Mouse (Mus musculus) lung, postnatal 14 days (tissue): ENCODE results near the gene Dok5.
A peak's percentile ranks its signal among the peaks of the same experiment; 100 is the strongest.

ENCODE experiments used
- DNase-seq: peaks from one replicate; pipeline ENCODE4 v3.0.0; 2021

Gene Dok5

DNA sequence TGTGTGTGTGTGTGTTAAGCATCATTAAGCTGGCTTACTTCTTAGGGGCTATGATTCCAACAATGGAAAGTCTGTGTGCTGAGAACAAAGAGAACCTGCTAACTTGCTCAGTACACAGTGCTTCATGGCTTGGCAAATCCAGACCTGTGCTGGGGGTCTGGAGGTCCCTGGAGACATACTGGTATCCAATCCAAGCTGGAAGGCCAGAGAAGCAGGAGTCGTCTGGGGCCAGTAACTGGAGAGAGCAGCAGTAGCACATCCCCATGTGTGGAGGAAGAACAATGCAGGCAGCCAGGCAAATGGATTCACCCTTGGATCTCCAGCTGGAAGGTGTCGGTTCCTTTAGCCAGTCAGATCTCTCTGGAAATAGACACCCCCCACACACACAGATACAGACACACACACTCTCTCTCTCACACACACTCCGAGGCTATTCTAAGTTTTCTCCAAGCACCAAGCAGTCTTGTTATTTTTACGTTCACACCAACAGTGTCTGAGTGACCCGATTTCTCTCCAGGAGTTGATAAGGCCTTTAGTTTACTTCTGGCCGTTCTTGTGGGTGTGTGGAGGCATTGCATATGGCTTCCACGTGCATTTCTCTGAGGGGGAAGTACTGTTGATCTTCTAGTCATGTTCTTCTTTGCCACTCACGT, 8.2 kb downstream of the Dok5 start:
- no peak for DNase-seq

DNA sequence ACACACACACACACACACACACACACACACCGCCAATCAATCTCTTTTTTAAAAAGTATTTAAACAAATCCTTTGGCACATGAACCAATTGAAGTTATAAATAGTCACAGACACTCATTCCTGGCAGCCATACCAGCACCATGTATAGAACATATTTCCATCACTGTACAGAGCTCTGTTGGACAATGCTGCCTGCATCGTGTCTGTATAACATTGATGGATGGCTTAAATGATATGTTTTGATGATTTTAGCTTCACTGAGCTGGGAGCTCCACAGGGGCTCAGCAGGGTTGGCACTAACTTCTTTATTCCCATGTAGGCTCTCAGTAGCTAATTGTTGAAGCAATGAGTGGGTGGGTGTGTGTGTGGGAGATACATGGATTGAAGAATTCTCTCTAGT, 11.9 kb downstream of the Dok5 start:
- DNase-seq: no peak

DNA sequence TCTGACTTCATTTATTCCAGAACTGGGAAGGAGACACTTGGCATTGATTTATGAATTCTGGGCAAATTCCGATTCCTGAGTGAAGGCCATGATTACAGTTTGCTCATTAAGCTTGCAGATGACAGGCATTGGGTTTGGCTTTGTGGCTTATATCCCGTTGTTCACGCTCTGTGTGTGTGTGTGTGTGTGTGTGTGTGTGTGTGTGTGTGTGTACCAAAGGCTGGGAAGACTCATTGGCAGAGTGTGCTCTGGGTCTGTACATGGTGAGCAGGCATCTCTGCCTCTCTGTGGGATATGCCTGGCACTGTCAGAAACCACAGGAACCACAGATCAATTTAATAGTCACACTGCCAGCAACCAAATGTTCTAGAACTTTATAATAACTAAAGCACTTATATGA, 17.3 kb downstream of the Dok5 start:
- DNase-seq: no peak

DNA sequence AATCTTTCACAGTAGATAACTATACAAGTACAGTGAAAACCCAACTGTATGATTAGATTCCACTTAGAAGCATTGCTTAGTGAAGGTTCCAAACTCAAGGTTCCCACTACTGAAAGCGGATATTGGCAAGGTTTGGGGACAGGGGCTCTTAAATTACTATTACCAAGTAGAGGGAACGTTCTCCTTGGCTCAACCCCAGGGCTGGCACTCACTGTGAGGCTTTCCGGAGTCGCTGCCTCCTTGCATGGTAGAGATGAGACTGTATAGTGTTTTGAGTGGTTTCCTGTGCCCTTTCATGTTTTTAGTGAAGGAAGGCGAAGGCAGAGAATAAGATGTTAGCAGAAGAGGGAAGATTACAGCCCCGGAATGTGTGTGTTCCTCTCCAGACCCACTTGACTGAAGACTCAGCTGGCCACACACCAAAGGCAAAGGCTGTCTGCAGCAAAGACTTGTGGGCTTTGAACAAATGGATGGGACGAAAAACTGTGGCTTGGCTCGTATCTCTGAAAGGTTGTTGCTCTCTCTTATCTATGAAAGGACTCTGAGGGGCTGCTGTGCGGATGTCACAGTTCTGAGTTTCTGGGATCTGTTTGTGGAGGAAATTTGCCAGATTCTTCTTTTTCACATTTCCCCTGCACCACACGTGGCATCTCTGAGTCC, 20.7 kb downstream of the Dok5 start:
- no peak for DNase-seq

DNA sequence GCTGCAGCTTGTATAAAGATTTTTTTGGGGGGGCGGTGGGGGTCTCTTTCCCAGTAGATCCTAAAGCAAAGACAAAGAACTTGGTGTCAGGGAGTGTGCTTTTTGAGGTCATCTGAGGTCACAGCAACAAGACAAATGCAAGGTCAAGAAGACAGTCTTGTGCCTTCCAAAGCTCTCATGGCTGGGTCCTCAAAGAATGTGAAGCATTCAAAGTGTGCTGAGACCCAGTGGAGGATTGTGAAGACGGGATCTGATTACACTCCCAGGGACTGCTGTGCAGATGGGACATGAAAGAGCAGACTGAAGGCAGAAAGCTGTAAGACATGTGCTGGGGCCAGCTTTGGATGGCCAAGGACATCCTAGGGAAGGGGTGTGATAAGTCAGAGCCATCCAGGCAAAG, 24.2 kb downstream of the Dok5 start:
- no peak for DNase-seq

DNA sequence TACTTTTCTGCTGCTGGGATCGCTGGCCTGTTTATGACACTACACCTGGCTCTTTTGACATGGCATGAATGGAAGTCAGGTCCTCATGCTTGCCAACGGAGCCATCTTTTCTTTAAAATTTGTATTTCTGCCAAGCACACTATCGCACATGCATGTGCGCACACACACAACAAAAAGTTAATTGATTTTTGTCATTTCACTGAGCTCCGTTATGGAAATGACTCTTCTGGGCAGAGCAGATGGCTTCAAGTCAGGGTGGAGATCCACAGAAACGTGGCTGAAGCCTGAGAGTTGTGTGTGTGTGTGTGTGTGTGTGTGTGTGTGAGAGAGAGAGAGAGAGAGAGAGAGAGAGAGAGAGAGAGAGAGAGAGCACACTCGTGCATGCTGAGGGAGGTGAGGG, 25.1 kb downstream of the Dok5 start:
- DNase-seq: no peak

DNA sequence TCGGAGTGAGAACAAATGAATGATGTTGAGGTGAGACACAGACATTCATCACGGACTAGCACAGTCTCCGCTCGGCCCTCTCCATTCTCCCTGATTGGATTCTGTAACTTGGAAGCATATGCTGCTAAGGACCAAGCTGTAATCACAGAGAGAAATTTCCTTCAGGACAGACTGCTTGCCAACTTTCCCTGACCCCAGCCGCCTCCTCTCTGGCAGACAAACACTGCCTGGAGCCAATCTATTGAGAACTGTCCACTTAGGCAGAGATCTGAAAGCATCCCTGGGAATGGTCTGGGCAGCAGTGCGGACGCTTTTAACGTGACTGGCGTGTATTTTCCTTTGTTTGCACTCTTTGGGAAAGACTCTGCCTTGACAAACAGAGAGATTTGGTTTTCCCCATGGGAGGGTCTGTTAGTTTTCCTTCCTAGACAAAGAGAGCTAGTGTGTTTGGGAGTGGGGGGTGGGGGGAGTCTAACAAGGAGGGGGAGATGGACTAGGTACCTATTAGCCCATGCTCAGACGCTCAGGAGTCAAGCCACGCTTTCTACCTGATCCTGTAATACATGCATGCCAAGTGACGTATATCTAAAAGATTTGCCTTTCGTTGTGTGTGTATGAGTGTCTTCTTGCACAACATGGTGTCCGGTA, 25.7 kb downstream of the Dok5 start:
- peak; percentile 18 for DNase-seq

DNA sequence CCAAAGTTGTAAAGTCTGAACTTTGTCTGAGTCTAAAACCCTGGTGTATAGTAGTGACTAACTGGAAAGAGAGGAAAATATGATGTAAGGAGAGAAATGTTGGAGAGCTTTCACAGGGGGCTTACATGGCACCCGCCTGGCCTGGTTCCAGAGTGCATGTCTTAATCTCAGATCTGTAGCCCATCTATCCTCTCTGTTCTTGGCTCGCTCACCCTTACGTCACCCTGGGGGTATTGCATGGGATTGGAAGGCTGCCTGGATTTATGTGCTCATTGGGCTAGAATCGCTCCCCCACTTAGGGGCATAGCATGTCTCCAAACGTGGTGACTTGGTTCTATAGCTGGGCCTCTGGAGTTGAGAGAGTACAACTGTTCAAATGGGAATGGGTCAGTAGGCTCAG, 26.6 kb downstream of the Dok5 start:
- peak; percentile 7 for DNase-seq

DNA sequence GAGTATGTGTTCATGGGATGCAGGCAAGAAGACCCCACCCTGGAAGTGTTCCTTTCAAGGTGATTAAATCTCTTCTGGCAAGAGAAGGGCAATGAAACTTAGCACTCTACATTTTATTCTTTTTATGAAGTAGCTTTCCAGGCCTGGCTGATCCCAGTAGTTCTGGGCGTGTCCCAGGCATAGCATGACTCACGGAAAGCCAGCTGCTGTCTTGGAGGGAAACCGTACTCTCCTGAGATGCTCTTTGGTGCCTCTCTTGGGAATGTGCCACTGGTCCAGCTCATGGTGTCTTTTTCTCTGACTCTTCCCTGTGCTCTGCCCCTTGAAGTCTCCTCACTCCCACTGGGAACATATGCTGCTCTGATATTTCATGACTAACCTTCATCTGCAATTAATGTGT, 33.1 kb downstream of the Dok5 start:
- no peak for DNase-seq

DNA sequence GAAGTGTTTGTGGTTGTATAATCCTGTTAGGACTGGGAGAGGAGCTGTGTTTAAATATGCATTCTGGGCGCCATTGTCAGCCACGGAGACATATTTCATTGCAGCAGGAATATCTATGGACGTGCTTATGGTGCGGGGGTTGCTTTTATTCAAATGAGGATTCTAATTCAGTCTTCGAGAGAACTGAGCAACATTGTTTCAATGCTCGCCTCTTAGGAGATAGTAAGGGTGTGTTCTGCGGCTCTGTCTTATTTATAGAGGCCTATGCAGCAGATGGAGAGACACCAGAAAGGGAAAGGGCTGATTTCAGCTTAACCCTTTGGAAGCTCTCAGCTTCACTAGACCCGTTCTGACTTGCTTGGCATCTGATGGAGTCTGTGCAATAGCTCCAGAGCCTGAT, 35.6 kb downstream of the Dok5 start:
- no peak for DNase-seq

DNA sequence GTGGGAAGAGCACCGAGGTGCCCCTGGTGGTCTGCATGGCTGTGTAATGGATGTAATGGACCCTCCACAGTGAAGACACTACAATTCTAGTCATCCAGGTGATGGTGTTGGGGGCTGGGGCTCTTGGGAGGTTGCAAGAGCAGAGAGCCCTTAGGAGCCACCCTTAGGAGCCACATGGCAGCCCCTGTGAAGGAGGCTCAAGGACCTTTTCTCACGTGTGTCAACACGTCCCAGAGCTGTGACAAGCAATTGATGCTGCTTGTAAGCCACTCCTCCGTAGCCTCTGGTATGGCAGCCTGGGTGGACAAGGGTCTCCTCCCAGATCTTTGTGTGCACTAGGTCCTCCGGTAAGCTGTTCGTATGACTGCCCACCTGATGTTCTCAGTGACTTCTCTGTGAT, 37.1 kb downstream of the Dok5 start:
- DNase-seq: no peak

DNA sequence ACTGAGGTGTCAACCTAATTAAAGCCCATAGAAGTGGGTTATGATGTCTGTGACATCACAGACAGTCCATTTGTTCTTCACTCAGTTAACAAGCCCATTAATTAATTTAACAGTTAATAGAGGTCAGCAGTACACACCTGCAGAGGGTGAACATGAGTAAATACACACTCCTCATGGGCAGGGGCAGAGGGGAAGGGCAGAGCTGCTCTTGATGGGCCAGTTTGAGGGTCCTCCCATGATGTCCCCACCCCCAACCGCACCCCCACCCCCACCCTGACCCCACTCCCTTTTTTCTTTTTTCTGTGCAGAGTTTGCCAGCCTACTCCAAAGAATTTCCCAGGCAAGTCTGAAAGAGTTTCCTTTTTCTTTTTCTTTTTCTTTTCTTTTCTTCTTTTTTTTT, 39.9 kb downstream of the Dok5 start:
- no peak for DNase-seq

DNA sequence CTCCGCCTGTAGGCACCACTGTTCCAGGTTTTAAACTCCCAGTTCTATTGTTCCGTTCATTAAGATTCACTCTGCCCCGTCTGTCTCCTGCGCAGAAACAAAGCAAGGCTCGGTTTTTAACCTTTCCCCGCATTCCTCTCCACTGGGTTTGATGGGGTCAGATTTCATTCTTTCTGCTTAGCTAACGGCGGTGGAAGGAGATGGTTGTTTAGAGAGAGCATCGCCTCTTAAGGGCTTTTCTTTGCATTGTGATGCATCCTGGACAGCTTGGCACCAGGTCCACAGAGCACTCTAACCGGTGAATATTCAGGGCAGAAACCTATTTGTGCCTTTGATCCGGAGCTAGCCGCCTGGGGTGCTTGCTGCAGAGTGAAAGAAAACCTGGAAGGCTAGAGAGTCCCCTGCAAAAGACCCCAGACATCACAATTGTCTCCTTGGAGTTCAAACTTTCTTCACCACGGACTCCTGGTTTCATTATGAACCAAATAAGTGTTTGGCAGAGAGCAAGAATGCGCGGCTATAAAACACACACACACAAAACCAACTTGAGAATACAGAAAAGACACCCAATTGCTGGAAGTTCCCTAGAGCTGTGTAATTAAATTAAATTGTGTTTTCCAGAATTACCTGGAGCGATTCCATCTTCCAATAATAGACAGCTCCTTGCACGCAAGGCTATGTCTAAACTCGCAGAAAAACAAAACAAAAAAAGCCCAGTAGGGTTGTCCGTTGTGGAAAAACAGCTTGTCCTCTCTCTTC, 40.7 kb downstream of the Dok5 start:
- DNase-seq: no peak

DNA sequence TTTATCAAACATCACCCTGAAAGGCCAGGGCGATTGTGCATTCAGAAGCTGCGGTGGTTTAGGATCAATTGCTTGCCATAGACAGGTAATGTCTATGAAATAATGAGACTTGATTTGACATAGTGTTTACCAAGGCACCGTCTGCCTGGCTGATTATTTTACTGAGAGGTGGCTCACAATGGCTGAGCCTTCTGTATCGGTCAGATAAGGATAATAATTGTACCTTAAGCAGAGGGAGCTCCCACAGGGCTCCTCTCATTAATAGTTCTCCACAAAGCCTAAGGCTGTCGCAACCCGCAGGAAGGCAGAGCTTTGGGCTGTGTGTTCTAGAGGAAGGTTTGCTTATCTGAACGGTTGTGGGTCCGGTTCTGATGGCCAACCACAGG, 41.3 kb downstream of the Dok5 start:
- DNase-seq: no peak

DNA sequence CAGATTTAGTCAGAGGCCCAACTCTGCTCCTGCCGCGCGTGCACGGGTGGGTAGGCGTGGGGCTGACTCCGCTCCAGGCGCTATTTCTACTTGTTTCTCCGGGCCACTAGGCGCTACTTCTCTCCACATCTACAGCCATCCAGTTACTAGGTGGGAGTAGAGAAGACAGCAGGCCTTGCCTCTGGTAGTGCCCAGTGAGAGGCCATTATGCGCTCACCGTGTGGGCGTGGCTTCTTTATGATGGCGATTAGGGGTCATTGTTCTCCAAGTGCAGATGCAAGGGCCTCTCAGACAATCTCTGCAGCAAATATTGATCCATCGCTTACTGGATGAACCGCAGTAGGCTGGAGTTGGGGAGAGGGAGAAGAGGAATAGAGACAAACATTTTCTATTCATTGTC, 44.0 kb downstream of the Dok5 start:
- DNase-seq: no peak

DNA sequence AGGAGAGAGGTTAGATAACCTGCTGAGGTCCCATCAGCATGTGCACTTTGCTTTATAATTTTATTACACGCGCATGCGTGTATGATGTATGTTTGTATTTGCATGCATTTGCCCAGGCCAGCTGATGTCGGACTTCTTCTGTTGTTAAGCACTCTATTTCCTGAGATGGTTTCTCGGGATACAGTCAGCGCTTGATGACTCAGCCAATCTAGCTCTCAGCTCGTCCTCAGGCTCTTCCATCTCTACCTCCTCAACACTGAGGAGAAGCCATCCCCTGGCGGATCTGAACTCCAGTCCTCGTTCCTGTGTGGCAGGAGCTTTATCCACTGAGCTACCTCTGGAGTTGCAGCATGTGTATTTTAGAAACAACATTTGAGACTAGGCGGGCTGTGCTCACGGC, 44.5 kb downstream of the Dok5 start:
- no peak for DNase-seq

DNA sequence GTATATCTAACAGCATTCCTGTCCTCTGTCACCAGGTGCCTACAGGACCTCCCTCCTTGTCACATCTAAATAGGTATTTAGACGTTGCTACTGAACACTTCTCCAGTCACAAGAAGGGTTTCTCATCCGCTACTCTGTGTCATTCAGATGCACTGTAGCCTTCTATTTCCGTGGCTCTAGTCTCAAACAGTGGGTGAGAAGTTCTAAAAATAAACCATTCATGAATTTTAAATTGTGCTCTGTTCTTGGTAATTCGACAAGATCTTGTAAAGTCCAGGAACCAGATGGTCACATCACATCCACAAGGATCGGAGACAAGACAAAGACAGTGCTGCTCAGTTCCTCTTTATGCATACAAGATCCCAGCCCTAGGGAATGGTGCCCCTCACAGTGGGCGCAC, 46.0 kb downstream of the Dok5 start:
- DNase-seq: no peak

DNA sequence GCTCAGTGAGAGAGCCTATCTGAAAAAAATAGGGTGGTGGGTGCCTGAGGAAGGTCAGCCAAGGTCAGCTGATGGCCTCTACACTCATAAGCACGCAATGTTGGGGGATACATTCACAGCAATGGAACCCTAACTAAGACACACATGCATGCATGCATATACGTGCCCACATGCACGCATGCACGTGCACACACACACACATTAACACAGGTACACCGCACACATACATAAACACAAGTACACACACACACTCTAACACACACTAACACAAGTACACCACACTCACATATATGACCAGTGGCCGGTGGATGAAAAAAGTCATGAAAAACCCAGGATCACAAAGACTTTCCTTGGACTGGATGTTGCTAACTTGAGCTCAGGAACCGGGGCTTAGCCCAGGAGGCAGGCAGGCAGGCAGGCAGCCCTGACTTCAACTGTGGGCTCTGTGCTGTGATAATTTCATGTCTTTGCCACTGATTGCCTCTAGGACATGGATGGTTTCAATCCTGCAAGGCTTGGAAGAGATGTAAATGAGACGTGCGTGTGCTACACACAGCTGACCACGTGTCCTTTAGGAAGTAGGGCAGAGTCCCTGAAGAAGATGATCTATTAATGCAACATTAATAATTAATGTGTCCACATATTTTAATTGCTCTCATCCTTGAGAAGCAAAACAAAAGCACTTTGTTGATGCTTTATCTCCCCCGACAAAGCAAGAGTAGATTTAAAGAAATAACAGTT, 48.6 kb downstream of the Dok5 start:
- no peak for DNase-seq

DNA sequence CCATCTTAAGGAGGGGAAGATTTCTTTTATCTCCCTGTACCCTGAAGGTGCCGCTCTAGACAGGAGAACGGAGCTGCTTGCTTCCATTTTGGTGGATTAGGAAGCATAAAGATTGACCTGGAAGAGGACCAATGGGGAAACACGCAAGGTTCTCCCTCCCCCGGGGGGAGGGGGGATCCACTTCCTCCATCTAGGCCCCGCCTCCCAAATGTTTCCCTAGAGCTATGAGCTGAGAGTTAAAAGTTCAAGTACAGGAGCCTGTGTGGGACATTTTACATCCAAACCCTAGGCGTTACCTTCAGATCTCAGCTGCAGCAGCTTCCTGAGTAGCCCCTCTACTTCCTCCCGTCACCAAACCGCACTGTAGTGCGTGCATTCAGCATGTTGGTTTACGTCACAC, 56.5 kb downstream of the Dok5 start:
- DNase-seq: no peak

DNA sequence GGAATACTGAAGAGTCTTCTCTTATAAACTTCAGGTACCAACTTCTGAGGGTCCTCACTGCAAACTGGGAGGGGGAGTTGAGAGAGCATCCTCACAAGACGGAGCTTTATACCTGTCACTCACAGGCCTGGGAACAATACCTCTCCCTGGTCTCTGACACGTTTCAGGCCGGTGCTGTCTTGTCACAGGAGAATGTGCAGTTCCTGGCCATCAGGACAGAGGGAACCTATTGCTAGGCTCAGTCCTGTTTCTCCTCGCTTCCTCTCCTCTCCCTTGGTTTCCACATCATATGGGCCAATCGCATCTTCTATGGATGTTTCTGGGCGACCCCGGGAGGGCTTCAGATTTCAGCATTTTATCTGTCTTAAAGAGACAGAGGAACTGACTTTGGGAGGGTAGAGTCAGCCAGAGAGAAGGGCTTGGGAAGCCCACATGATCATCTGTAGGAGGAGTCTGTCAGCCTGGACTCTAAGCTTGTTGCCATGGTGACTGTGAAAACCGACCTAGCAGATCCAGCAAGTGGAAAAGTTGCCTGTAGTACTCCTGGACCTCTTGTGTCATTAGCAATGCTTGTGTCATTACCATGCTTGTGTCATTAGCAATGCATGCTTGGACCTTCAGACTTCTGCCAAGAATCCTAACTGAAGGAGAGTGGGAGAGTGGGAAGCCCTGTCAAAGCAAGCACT, 59.9 kb downstream of the Dok5 start:
- no peak for DNase-seq

DNA sequence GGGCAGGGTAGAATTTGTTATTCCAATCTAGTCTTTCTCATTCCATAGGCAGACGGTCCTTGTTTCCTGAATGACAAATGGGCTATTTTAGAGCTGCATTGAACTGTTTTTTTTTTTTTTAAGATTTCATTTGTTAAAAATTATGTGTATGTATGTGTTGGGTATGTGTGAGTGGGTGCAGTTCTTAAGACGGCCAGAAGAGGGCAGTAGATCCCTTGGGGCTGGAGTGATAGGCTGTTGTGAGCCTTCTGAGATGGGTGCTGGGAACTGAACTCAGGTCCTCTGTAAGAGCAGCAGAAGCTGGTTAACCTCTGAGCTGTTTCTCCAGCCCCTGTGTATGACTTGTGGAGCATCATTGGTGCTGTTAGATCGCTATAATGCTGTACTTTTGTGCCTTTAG, 63.6 kb downstream of the Dok5 start:
- DNase-seq: no peak

DNA sequence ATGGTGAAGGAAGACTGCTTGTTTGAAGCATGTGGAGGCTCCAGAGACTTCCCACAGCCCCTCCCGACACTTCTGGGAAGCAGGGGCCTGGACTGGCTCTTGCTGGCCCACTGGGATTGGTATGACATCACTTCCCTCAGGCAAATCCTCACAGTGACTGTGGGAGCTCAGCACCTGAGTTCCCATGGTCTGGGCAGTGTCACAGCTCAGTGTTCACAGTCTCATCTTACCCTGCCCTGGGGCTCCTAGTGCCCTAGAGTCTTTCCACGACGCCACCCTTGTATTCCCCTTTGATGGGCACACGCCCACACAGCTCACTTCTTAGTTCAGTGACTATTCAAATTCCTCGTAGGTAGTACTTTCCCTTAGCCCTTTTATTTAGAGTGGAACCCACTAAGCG, 71.4 kb downstream of the Dok5 start:
- no peak for DNase-seq
